Mouse (Mus musculus) heart, adult 2 months (tissue): ENCODE results near the gene Paqr9.

Experiments
- CTCF ChIP-seq: fragments of 200-600 bp; IDR thresholded peaks from 2 replicates; pipeline ENCODE4 v1.8.1; 2022; ENCODE audit warnings: antibody characterized with exemption, mild to moderate bottlenecking, moderate library complexity
- EP300 ChIP-seq: fragments of 200-500 bp; IDR thresholded peaks from 2 replicates; pipeline ENCODE4 v1.6.1; 2011; ENCODE audit warnings: low read depth, low read length, control low read depth; ENCODE audit not compliant: insufficient read depth

- no peak for TF ChIP-seq CTCF
- TF ChIP-seq EP300: no peak
Observed at GRCm38 (mm10) chr9:95556067-95556512, 3.4 kb upstream of the Paqr9 start.
